Mouse (Mus musculus): ENCODE results near the gene Creb1. TPM values are rescaled to one million over a fixed set of nuclear protein-coding genes. Genes with fewer than 3 reads are reported as not detected.

Gene Creb1
- total RNA-seq, 2 experiments from 2014 or later, result 31.2 to 36.9 TPM

Other genes with a start within 250 kb of the Creb1 start
- 10 to 100 TPM in 1 of 2 experiments, 1 to 10 TPM in 1; 6.7 to 10.6 TPM for gene Mettl21a, start 84.6 kb downstream of the Creb1 start, total RNA-seq (2021)
- 10 to 100 TPM; 24.0 to 27.6 TPM for gene Ccnyl1, start 157.8 kb downstream of the Creb1 start, total RNA-seq (2021)
- 1 to 10 TPM; 6.4 to 7.9 TPM for gene Fzd5, start 205.1 kb downstream of the Creb1 start, total RNA-seq (2021)